Mouse (Mus musculus): ENCODE measurements around the gene Fgd2. TPM values are rescaled to one million over a fixed set of nuclear protein-coding genes. Genes with fewer than 3 reads are reported as not detected.

Fgd2 gene
- polyA plus RNA-seq, 1 experiment from 2014 or later: 3.4 TPM

GRCm38 (mm10) chr17:29370984-29371723 is 10.4 kb downstream of the Fgd2 start:
- peak; percentile 80 for ATAC-seq

GRCm38 (mm10) chr17:29375871-29376270 is 15.2 kb downstream of the Fgd2 start:
- WGBS: 84% methylated on average over 10 of the region's 10 CpGs

More at GRCm38 (mm10) chr17:29370984-29371723, 10.4 kb downstream of the Fgd2 start:
- no peak overlapping the region for H3K27ac ChIP-seq (ENCODE audit: low read depth, low read length)
- whole genome bisulfite sequencing: 6% methylated on average over 5 of the region's 5 CpGs
- no peaks in the 10 kb centered on the region for H3K4me1 ChIP-seq (ENCODE audit: control insufficient read depth, insufficient read depth, low read length)
- H3K36me3 ChIP-seq (ENCODE audit: control insufficient read depth, insufficient read depth, low read length): no peaks in the 10 kb centered on the region
- no peak overlapping the region for H3K4me2 ChIP-seq (ENCODE audit: low read length)
- no peaks in the 10 kb centered on the region for H3K27me3 ChIP-seq (replicated peaks; ENCODE audit: control insufficient read depth, insufficient read depth, low read length)
- peak; percentile 95 for DNase-seq (ENCODE audit: low spot score)
- no peak overlapping the region for H3K9ac ChIP-seq (ENCODE audit: low read length)
- no peaks in the 10 kb centered on the region for H3K9me3 ChIP-seq (replicated peaks; ENCODE audit: control insufficient read depth, low read length)
- no peak overlapping the region for H3K4me3 ChIP-seq (ENCODE audit: low read depth, low read length)

GRCm38 (mm10) chr17:29378056-29378455 is 17.3 kb downstream of the Fgd2 start:
- Histone ChIP-seq H3K36me3 (ENCODE audit: control insufficient read depth, insufficient read depth, low read length) (no peaks in the 10 kb centered on the region), H3K4me3 (ENCODE audit: low read depth, low read length) (no peak overlapping the region)
- WGBS: 60% methylated on average over 8 of the region's 8 CpGs

More at GRCm38 (mm10) chr17:29375871-29376270, 15.2 kb downstream of the Fgd2 start:
- H3K4me2 ChIP-seq (ENCODE audit: low read length): no peak overlapping the region
- no peak overlapping the region for H3K27ac ChIP-seq (ENCODE audit: low read depth, low read length)
- no peaks in the 10 kb centered on the region for H3K9me3 ChIP-seq (replicated peaks; ENCODE audit: control insufficient read depth, low read length)
- H3K4me3 ChIP-seq (ENCODE audit: low read depth, low read length): no peak overlapping the region
- ATAC-seq (no peak), DNase-seq (ENCODE audit: low spot score) (no peak)
- H3K27me3 ChIP-seq (replicated peaks; ENCODE audit: control insufficient read depth, insufficient read depth, low read length): no peaks in the 10 kb centered on the region
- H3K36me3 ChIP-seq (ENCODE audit: control insufficient read depth, insufficient read depth, low read length): no peaks in the 10 kb centered on the region
- H3K4me1 ChIP-seq (ENCODE audit: control insufficient read depth, insufficient read depth, low read length): no peaks in the 10 kb centered on the region
- no peak overlapping the region for H3K9ac ChIP-seq (ENCODE audit: low read length)

GRCm38 (mm10) chr17:29380241-29380640 is 19.5 kb downstream of the Fgd2 start:
- no peak overlapping the region for H3K4me2 ChIP-seq (ENCODE audit: low read length)
- no peak overlapping the region for H3K4me3 ChIP-seq (ENCODE audit: low read depth, low read length)
- H3K36me3 ChIP-seq (ENCODE audit: control insufficient read depth, insufficient read depth, low read length): no peaks in the 10 kb centered on the region
- no peak overlapping the region for H3K9ac ChIP-seq (ENCODE audit: low read length)
- no peak overlapping the region for H3K27ac ChIP-seq (ENCODE audit: low read depth, low read length)
- WGBS: 79% methylated on average over 4 of the region's 4 CpGs
- H3K9me3 ChIP-seq (replicated peaks; ENCODE audit: control insufficient read depth, low read length): no peaks in the 10 kb centered on the region
- no peak for ATAC-seq
- DNase-seq (ENCODE audit: low spot score): no peak
- H3K4me1 ChIP-seq (ENCODE audit: control insufficient read depth, insufficient read depth, low read length): no peaks in the 10 kb centered on the region
- no peaks in the 10 kb centered on the region for H3K27me3 ChIP-seq (replicated peaks; ENCODE audit: control insufficient read depth, insufficient read depth, low read length)

More at GRCm38 (mm10) chr17:29378056-29378455, 17.3 kb downstream of the Fgd2 start:
- no peaks in the 10 kb centered on the region for H3K4me1 ChIP-seq (ENCODE audit: control insufficient read depth, insufficient read depth, low read length)
- ATAC-seq: no peak
- no peak for DNase-seq (ENCODE audit: low spot score)
- no peaks in the 10 kb centered on the region for H3K9me3 ChIP-seq (replicated peaks; ENCODE audit: control insufficient read depth, low read length)
- H3K27me3 ChIP-seq (replicated peaks; ENCODE audit: control insufficient read depth, insufficient read depth, low read length): no peaks in the 10 kb centered on the region
- no peak overlapping the region for H3K4me2 ChIP-seq (ENCODE audit: low read length)
- no peak overlapping the region for H3K27ac ChIP-seq (ENCODE audit: low read depth, low read length)
- no peak overlapping the region for H3K9ac ChIP-seq (ENCODE audit: low read length)

GRCm38 (mm10) chr17:29381472-29381871 is 20.8 kb downstream of the Fgd2 start:
- no peak overlapping the region for H3K4me2 ChIP-seq (ENCODE audit: low read length)
- DNase-seq (ENCODE audit: low spot score): peak; percentile 77
- H3K27ac ChIP-seq (ENCODE audit: low read depth, low read length): no peak overlapping the region
- no peaks in the 10 kb centered on the region for H3K36me3 ChIP-seq (ENCODE audit: control insufficient read depth, insufficient read depth, low read length)
- no peaks in the 10 kb centered on the region for H3K9me3 ChIP-seq (replicated peaks; ENCODE audit: control insufficient read depth, low read length)
- H3K4me3 ChIP-seq (ENCODE audit: low read depth, low read length): no peak overlapping the region
- no peaks in the 10 kb centered on the region for H3K27me3 ChIP-seq (replicated peaks; ENCODE audit: control insufficient read depth, insufficient read depth, low read length)
- 22% methylated on average over 7 of the region's 7 CpGs for WGBS
- H3K4me1 ChIP-seq (ENCODE audit: control insufficient read depth, insufficient read depth, low read length): no peaks in the 10 kb centered on the region
- no peak overlapping the region for H3K9ac ChIP-seq (ENCODE audit: low read length)
- ATAC-seq: peak; percentile 62

- Histone ChIP-seq H3K9ac (ENCODE audit: low read length) (no peak overlapping the region), H3K36me3 (ENCODE audit: control insufficient read depth, insufficient read depth, low read length) (no peaks in the 10 kb centered on the region), H3K27ac (ENCODE audit: low read depth, low read length) (no peak overlapping the region), H3K4me3 (ENCODE audit: low read depth, low read length) (no peak overlapping the region), H3K27me3 (replicated peaks; ENCODE audit: control insufficient read depth, insufficient read depth, low read length) (no peaks in the 10 kb centered on the region), H3K4me1 (ENCODE audit: control insufficient read depth, insufficient read depth, low read length) (no peaks in the 10 kb centered on the region), H3K4me2 (ENCODE audit: low read length) (no peak overlapping the region), H3K9me3 (replicated peaks; ENCODE audit: control insufficient read depth, low read length) (no peaks in the 10 kb centered on the region)
- ATAC-seq: no peak
- peak; percentile 41 for DNase-seq (ENCODE audit: low spot score)
- 41% methylated on average over 11 of the region's 11 CpGs for WGBS
These were observed 21.7 kb downstream of the Fgd2 start for GRCm38 (mm10) chr17:29382417-29382816.

- WGBS: 83% methylated on average over 9 of the region's 9 CpGs
- ATAC-seq: no peak
- Histone ChIP-seq H3K27ac (ENCODE audit: low read depth, low read length) (no peak overlapping the region), H3K9me3 (replicated peaks; ENCODE audit: control insufficient read depth, low read length) (no peaks in the 10 kb centered on the region), H3K4me2 (ENCODE audit: low read length) (no peak overlapping the region), H3K36me3 (ENCODE audit: control insufficient read depth, insufficient read depth, low read length) (no peaks in the 10 kb centered on the region), H3K27me3 (replicated peaks; ENCODE audit: control insufficient read depth, insufficient read depth, low read length) (no peaks in the 10 kb centered on the region), H3K9ac (ENCODE audit: low read length) (no peak overlapping the region), H3K4me3 (ENCODE audit: low read depth, low read length) (no peak overlapping the region), H3K4me1 (ENCODE audit: control insufficient read depth, insufficient read depth, low read length) (no peaks in the 10 kb centered on the region)
- no peak for DNase-seq (ENCODE audit: low spot score)
These were observed 23.2 kb downstream of the Fgd2 start for GRCm38 (mm10) chr17:29383923-29384322.

GRCm38 (mm10) chr17:29384850-29385438 is 24.2 kb downstream of the Fgd2 start:
- H3K9ac ChIP-seq (ENCODE audit: low read length): no peak overlapping the region
- H3K9me3 ChIP-seq (replicated peaks; ENCODE audit: control insufficient read depth, low read length): no peaks in the 10 kb centered on the region
- no peaks in the 10 kb centered on the region for H3K36me3 ChIP-seq (ENCODE audit: control insufficient read depth, insufficient read depth, low read length)
- H3K4me2 ChIP-seq (ENCODE audit: low read length): no peak overlapping the region
- ATAC-seq (no peak), DNase-seq (ENCODE audit: low spot score) (no peak)
- H3K27ac ChIP-seq (ENCODE audit: low read depth, low read length): no peak overlapping the region
- no peaks in the 10 kb centered on the region for H3K4me1 ChIP-seq (ENCODE audit: control insufficient read depth, insufficient read depth, low read length)
- no peak overlapping the region for H3K4me3 ChIP-seq (ENCODE audit: low read depth, low read length)
- no peaks in the 10 kb centered on the region for H3K27me3 ChIP-seq (replicated peaks; ENCODE audit: control insufficient read depth, insufficient read depth, low read length)
- 46% methylated on average over 5 of the region's 5 CpGs for WGBS

GRCm38 (mm10) chr17:29385746-29386145 is 25.0 kb downstream of the Fgd2 start:
- ATAC-seq (no peak), DNase-seq (ENCODE audit: low spot score) (no peak)
- H3K4me2 ChIP-seq (ENCODE audit: low read length): no peak overlapping the region
- no peak overlapping the region for H3K27ac ChIP-seq (ENCODE audit: low read depth, low read length)
- no peak overlapping the region for H3K4me3 ChIP-seq (ENCODE audit: low read depth, low read length)
- no peaks in the 10 kb centered on the region for H3K36me3 ChIP-seq (ENCODE audit: control insufficient read depth, insufficient read depth, low read length)
- H3K9ac ChIP-seq (ENCODE audit: low read length): no peak overlapping the region
- no peaks in the 10 kb centered on the region for H3K27me3 ChIP-seq (replicated peaks; ENCODE audit: control insufficient read depth, insufficient read depth, low read length)
- H3K4me1 ChIP-seq (ENCODE audit: control insufficient read depth, insufficient read depth, low read length): no peaks in the 10 kb centered on the region
- H3K9me3 ChIP-seq (replicated peaks; ENCODE audit: control insufficient read depth, low read length): no peaks in the 10 kb centered on the region
- WGBS: 25% methylated on average over 6 of the region's 6 CpGs
